Mouse (Mus musculus): Measurements from ENCODE around the gene Gng7. TPM values are rescaled to one million over a fixed set of nuclear protein-coding genes. Genes with fewer than 3 reads are reported as not detected.
"Not testable (repeated sequence)": the region's sequence is repeated elsewhere in the genome, so short reads cannot be mapped to it uniquely, and the experiment has no call there.

Gng7 gene
- polyA plus RNA-seq, 1 experiment from 2014 or later: 7.0 TPM

GRCm38 (mm10) chr10:81052577-81052976 is 37.8 kb upstream of the Gng7 start:
- DNase-seq (ENCODE audit: low spot score, missing footprints) (no peak), ATAC-seq (ENCODE audit: low FRiP score) (no peak)
- H3K4me1 ChIP-seq (ENCODE audit: control insufficient read depth, insufficient read depth, low read length): no peaks in the 10 kb centered on the region
- H3K4me2 ChIP-seq: no peak overlapping the region
- no peak overlapping the region for H3K27ac ChIP-seq (ENCODE audit: low read depth, low read length)
- no peaks in the 10 kb centered on the region for H3K27me3 ChIP-seq (ENCODE audit: control insufficient read depth, insufficient read depth, low read length)
- no peaks in the 10 kb centered on the region for H3K9me3 ChIP-seq (ENCODE audit: control insufficient read depth, low read length)
- H3K36me3 ChIP-seq (ENCODE audit: control insufficient read depth, insufficient read depth, low read length): peaks cover 31% of the 10 kb centered on the region
- no peak overlapping the region for H3K4me3 ChIP-seq (ENCODE audit: low read depth, low read length)
- WGBS: 94% methylated on average over 5 of the region's 5 CpGs
- H3K9ac ChIP-seq (ENCODE audit: low read length): no peak overlapping the region

- Histone ChIP-seq H3K4me3 (ENCODE audit: low read depth, low read length) (no peak overlapping the region), H3K27ac (ENCODE audit: low read depth, low read length) (no peak overlapping the region), H3K4me1 (ENCODE audit: control insufficient read depth, insufficient read depth, low read length) (no peaks in the 10 kb centered on the region), H3K27me3 (ENCODE audit: control insufficient read depth, insufficient read depth, low read length) (no peaks in the 10 kb centered on the region), H3K4me2 (no peak overlapping the region), H3K9ac (ENCODE audit: low read length) (no peak overlapping the region), H3K9me3 (ENCODE audit: control insufficient read depth, low read length) (no peaks in the 10 kb centered on the region), H3K36me3 (ENCODE audit: control insufficient read depth, insufficient read depth, low read length) (peaks cover 33% of the 10 kb centered on the region)
- DNase-seq (ENCODE audit: low spot score, missing footprints) (no peak), ATAC-seq (ENCODE audit: low FRiP score) (no peak)
- WGBS: 95% methylated on average over 6 of the region's 6 CpGs
These were observed 36.4 kb upstream of the Gng7 start for GRCm38 (mm10) chr10:81051133-81051532.

GRCm38 (mm10) chr10:81050645-81051044 is 35.9 kb upstream of the Gng7 start:
- peaks cover 37% of the 10 kb centered on the region for H3K36me3 ChIP-seq (ENCODE audit: control insufficient read depth, insufficient read depth, low read length)
- H3K9ac ChIP-seq (ENCODE audit: low read length): no peak overlapping the region
- no peaks in the 10 kb centered on the region for H3K27me3 ChIP-seq (ENCODE audit: control insufficient read depth, insufficient read depth, low read length)
- ATAC-seq (ENCODE audit: low FRiP score): no peak
- H3K4me2 ChIP-seq: no peak overlapping the region
- no peaks in the 10 kb centered on the region for H3K4me1 ChIP-seq (ENCODE audit: control insufficient read depth, insufficient read depth, low read length)
- no peak overlapping the region for H3K27ac ChIP-seq (ENCODE audit: low read depth, low read length)
- no peak overlapping the region for H3K4me3 ChIP-seq (ENCODE audit: low read depth, low read length)
- peak; percentile 94 for DNase-seq (ENCODE audit: low spot score, missing footprints)
- WGBS: 91% methylated on average over 4 of the region's 4 CpGs
- no peaks in the 10 kb centered on the region for H3K9me3 ChIP-seq (ENCODE audit: control insufficient read depth, low read length)

GRCm38 (mm10) chr10:81045246-81045645 is 30.5 kb upstream of the Gng7 start:
- H3K4me1 ChIP-seq (ENCODE audit: control insufficient read depth, insufficient read depth, low read length); H3K27ac ChIP-seq (ENCODE audit: low read depth, low read length); H3K9ac ChIP-seq (ENCODE audit: low read length); H3K4me2 ChIP-seq; H3K9me3 ChIP-seq (ENCODE audit: control insufficient read depth, low read length); H3K4me3 ChIP-seq (ENCODE audit: low read depth, low read length); ATAC-seq (ENCODE audit: low FRiP score); H3K27me3 ChIP-seq (ENCODE audit: control insufficient read depth, insufficient read depth, low read length); DNase-seq (ENCODE audit: low spot score, missing footprints): not testable (repeated sequence)
- 90% methylated on average over 13 of the region's 14 CpGs for WGBS
- H3K36me3 ChIP-seq (ENCODE audit: control insufficient read depth, insufficient read depth, low read length): peaks cover 45% of the 10 kb centered on the region

GRCm38 (mm10) chr10:81041458-81042175 is 26.9 kb upstream of the Gng7 start:
- Histone ChIP-seq H3K27me3 (ENCODE audit: control insufficient read depth, insufficient read depth, low read length) (no peaks in the 10 kb centered on the region), H3K4me3 (ENCODE audit: low read depth, low read length) (no peak overlapping the region), H3K36me3 (ENCODE audit: control insufficient read depth, insufficient read depth, low read length) (peaks cover 21% of the 10 kb centered on the region), H3K27ac (ENCODE audit: low read depth, low read length) (no peak overlapping the region), H3K9ac (ENCODE audit: low read length) (no peak overlapping the region), H3K9me3 (ENCODE audit: control insufficient read depth, low read length) (no peaks in the 10 kb centered on the region), H3K4me1 (ENCODE audit: control insufficient read depth, insufficient read depth, low read length) (no peaks in the 10 kb centered on the region), H3K4me2 (no peak overlapping the region)
- DNase-seq (ENCODE audit: low spot score, missing footprints) (peak; percentile 96), ATAC-seq (ENCODE audit: low FRiP score) (no peak)
- WGBS: 33% methylated on average over 13 of the region's 13 CpGs

- Histone ChIP-seq H3K27me3 (ENCODE audit: control insufficient read depth, insufficient read depth, low read length) (no peaks in the 10 kb centered on the region), H3K9ac (ENCODE audit: low read length) (peak within 1 kb of the TSS; percentile 76), H3K4me3 (ENCODE audit: low read depth, low read length) (peak within 1 kb of the TSS; percentile 68), H3K4me1 (ENCODE audit: control insufficient read depth, insufficient read depth, low read length) (no peaks in the 10 kb centered on the region), H3K9me3 (ENCODE audit: control insufficient read depth, low read length) (no peaks in the 10 kb centered on the region), H3K4me2 (peak within 1 kb of the TSS; percentile 54), H3K36me3 (ENCODE audit: control insufficient read depth, insufficient read depth, low read length) (no peaks in the 10 kb centered on the region), H3K27ac (ENCODE audit: low read depth, low read length) (peak within 1 kb of the TSS; percentile 41; the same call in 1 of the 2 replicates)
- peak; percentile 99 for ATAC-seq (ENCODE audit: low FRiP score)
- WGBS: under 1% methylated on average over 35 of the region's 35 CpGs
- peak; percentile 100 for DNase-seq (ENCODE audit: low spot score, missing footprints)
These were observed 22.3 kb upstream of the Gng7 start, which contains the start of gene Slc39a3 for GRCm38 (mm10) chr10:81036988-81037580. TSS of gene Slc39a3 (minus strand) at chr10:81037426.

GRCm38 (mm10) chr10:81036251-81036650 is 21.5 kb upstream of the Gng7 start:
- Histone ChIP-seq H3K9ac (ENCODE audit: low read length) (no peak overlapping the region), H3K4me3 (ENCODE audit: low read depth, low read length) (no peak overlapping the region), H3K4me2 (no peak overlapping the region), H3K27me3 (ENCODE audit: control insufficient read depth, insufficient read depth, low read length) (no peaks in the 10 kb centered on the region), H3K27ac (ENCODE audit: low read depth, low read length) (no peak overlapping the region), H3K4me1 (ENCODE audit: control insufficient read depth, insufficient read depth, low read length) (no peaks in the 10 kb centered on the region), H3K9me3 (ENCODE audit: control insufficient read depth, low read length) (no peaks in the 10 kb centered on the region), H3K36me3 (ENCODE audit: control insufficient read depth, insufficient read depth, low read length) (peaks cover under 1% of the 10 kb centered on the region; the same call in 1 of the 2 replicates)
- 77% methylated on average over 7 of the region's 7 CpGs for WGBS
- ATAC-seq (ENCODE audit: low FRiP score) (no peak), DNase-seq (ENCODE audit: low spot score, missing footprints) (no peak)

- Histone ChIP-seq H3K36me3 (ENCODE audit: control insufficient read depth, insufficient read depth, low read length) (peaks cover 6% of the 10 kb centered on the region; the same call in 1 of the 2 replicates), H3K4me3 (ENCODE audit: low read depth, low read length) (no peak overlapping the region), H3K27ac (ENCODE audit: low read depth, low read length) (no peak overlapping the region), H3K4me2 (no peak overlapping the region), H3K4me1 (ENCODE audit: control insufficient read depth, insufficient read depth, low read length) (no peaks in the 10 kb centered on the region), H3K9ac (ENCODE audit: low read length) (no peak overlapping the region), H3K27me3 (ENCODE audit: control insufficient read depth, insufficient read depth, low read length) (no peaks in the 10 kb centered on the region), H3K9me3 (ENCODE audit: control insufficient read depth, low read length) (no peaks in the 10 kb centered on the region)
- no peak for ATAC-seq (ENCODE audit: low FRiP score)
- WGBS: 78% methylated on average over 10 of the region's 10 CpGs
- no peak for DNase-seq (ENCODE audit: low spot score, missing footprints)
These were observed 18.8 kb upstream of the Gng7 start for GRCm38 (mm10) chr10:81033586-81033985.

GRCm38 (mm10) chr10:81029031-81029430 is 14.3 kb upstream of the Gng7 start:
- DNase-seq (ENCODE audit: low spot score, missing footprints): no peak
- WGBS: 71% methylated on average over 10 of the region's 10 CpGs

More at GRCm38 (mm10) chr10:81029031-81029430, 14.3 kb upstream of the Gng7 start:
- no peak overlapping the region for H3K9ac ChIP-seq (ENCODE audit: low read length)
- peaks cover 6% of the 10 kb centered on the region; the same call in 1 of the 2 replicates for H3K36me3 ChIP-seq (ENCODE audit: control insufficient read depth, insufficient read depth, low read length)
- ATAC-seq (ENCODE audit: low FRiP score): no peak
- H3K4me3 ChIP-seq (ENCODE audit: low read depth, low read length): no peak overlapping the region
- H3K4me2 ChIP-seq: no peak overlapping the region
- H3K27me3 ChIP-seq (ENCODE audit: control insufficient read depth, insufficient read depth, low read length): peaks cover 7% of the 10 kb centered on the region
- H3K27ac ChIP-seq (ENCODE audit: low read depth, low read length): no peak overlapping the region
- H3K9me3 ChIP-seq (ENCODE audit: control insufficient read depth, low read length): no peaks in the 10 kb centered on the region
- H3K4me1 ChIP-seq (ENCODE audit: control insufficient read depth, insufficient read depth, low read length): peaks cover 7% of the 10 kb centered on the region; the same call in 1 of the 2 replicates
